Comparison of ENCODE assay signal across 43 mouse cellular contexts in genomic region chr14:51611210-51611609, GRCm38 (mm10). TPM values are rescaled to one million over a fixed set of nuclear protein-coding genes. Genes with fewer than 3 reads are reported as not detected.
"Had no signal": no experiment of that assay in that cellular context is flagged by ENCODE, and none has a peak within 500 bp of the region (broad histone marks: within the 10 kb centered on the region; RNA-seq: fewer than 3 reads in every experiment).

Gene Gm17078 (minus strand): TSS chr14:51611310.

- H3K27ac ChIP-seq: heart, embryonic 10.5 days; heart, embryonic 13.5 days; heart, embryonic 15.5 days; hindbrain, embryonic 10.5 days; hindbrain, embryonic 12.5 days; hindbrain, embryonic 13.5 days; hindbrain, embryonic 14.5 days; hindbrain, embryonic 15.5 days; hindbrain, postnatal 0 days; intestine, embryonic 15.5 days; kidney, embryonic 15.5 days; kidney, postnatal 0 days; layer of hippocampus, adult 2 months had no signal

- H3K4me3 ChIP-seq: heart, embryonic 10.5 days; heart, embryonic 12.5 days; heart, embryonic 13.5 days; heart, embryonic 15.5 days; hindbrain, embryonic 10.5 days; hindbrain, embryonic 12.5 days; hindbrain, embryonic 13.5 days; hindbrain, embryonic 15.5 days; intestine, embryonic 15.5 days; kidney, embryonic 15.5 days; layer of hippocampus, adult 2 months had no signal

- H3K27me3 ChIP-seq: heart, embryonic 12.5 days; heart, embryonic 13.5 days; heart, embryonic 15.5 days; hindbrain, embryonic 12.5 days; hindbrain, embryonic 13.5 days; hindbrain, embryonic 15.5 days; intestine, embryonic 15.5 days; kidney, embryonic 15.5 days had no signal

- H3K4me1 ChIP-seq: heart, embryonic 10.5 days; heart, embryonic 12.5 days; heart, embryonic 13.5 days; heart, embryonic 15.5 days; hindbrain, embryonic 10.5 days; hindbrain, embryonic 12.5 days; hindbrain, embryonic 13.5 days; hindbrain, embryonic 15.5 days; intestine, embryonic 15.5 days; kidney, embryonic 15.5 days had no signal

- DNase-seq: heart, postnatal 10 days; heart, postnatal 14 days; heart, postnatal 36 days; heart, postnatal 4 days; kidney, adult 11 months; kidney, adult 18-20 months; kidney, adult 2 months; kidney, adult 8-10 months; kidney, adult 9 months; kidney, postnatal 10 days; kidney, postnatal 14 days; kidney, postnatal 25 days; kidney, postnatal 36 days; kidney, postnatal 4 days; layer of hippocampus, adult 9-11 months; layer of hippocampus, postnatal 36 days had no signal

- H3K36me3 ChIP-seq: heart, embryonic 10.5 days; heart, embryonic 12.5 days; heart, embryonic 13.5 days; heart, embryonic 15.5 days; hindbrain, embryonic 10.5 days; hindbrain, embryonic 12.5 days; hindbrain, embryonic 13.5 days; hindbrain, embryonic 15.5 days; intestine, embryonic 15.5 days; kidney, embryonic 15.5 days had no signal

RNA-seq across cellular contexts. Expression of gene Gm17078, which starts in this region (rescaled TPM):
- polyA plus RNA-seq: heart, embryonic 10.5 days; heart, embryonic 11.5 days; heart, embryonic 12.5 days; heart, embryonic 13.5 days; heart, embryonic 14.5 days; heart, embryonic 15.5 days; heart, embryonic 16.5 days; heart, postnatal 0 days; hindbrain, embryonic 10.5 days; hindbrain, embryonic 11.5 days; hindbrain, embryonic 12.5 days; hindbrain, embryonic 13.5 days; hindbrain, embryonic 14.5 days; hindbrain, embryonic 15.5 days; hindbrain, embryonic 16.5 days; hindbrain, postnatal 0 days; inflammation-experienced regulatory T-cells, adult 6 months; intestine, embryonic 14.5 days; intestine, embryonic 15.5 days; intestine, embryonic 16.5 days; intestine, postnatal 0 days; kidney, adult 2 months; kidney, embryonic 14.5 days; kidney, embryonic 15.5 days; kidney, embryonic 16.5 days; kidney, postnatal 0 days; large intestine, adult 2 months had no signal
